Mouse (Mus musculus) layer of hippocampus, postnatal 14 days (tissue): Measurements from ENCODE around the gene Hnrnpl. TPM values are rescaled to one million over a fixed set of nuclear protein-coding genes. Genes with fewer than 3 reads are reported as not detected.

Experiments used
- DNase-seq, 2 experiments: peaks; one replicate each; pipeline ENCODE4 v3.0.0; 2021 to 2022; ENCODE audit warnings: low spot score in 2 of 2, mixed read lengths in 1 of 2
- long read RNA-seq, 2 experiments: library from polyadenylated mRNA; stranded (forward); transcript quantifications; one replicate each; pipeline ENCODE4 v2.0.0; 2021
- total RNA-seq, 2 experiments: library from RNA; stranded (reverse); gene quantifications; 2 replicates each; pipeline ENCODE4 v1.2.3; 2021

The Hnrnpl gene
- 100 to 1,000 TPM; 379 to 416 TPM for total RNA-seq
- long read RNA-seq, experiment 1, transcript Hnrnpl-201 (13 exons, 2,142 nt): major isoform, 71 of 125 reads
- long read RNA-seq, experiment 1, transcript Hnrnpl-209 (12 exons, 2,180 nt): minor isoform, 20 of 125 reads
- long read RNA-seq, experiment 1, partial matches to known transcripts: 19 of 125 reads
- long read RNA-seq, experiment 1, other reads (novel, unspliced or antisense): 14 of 125 reads
- long read RNA-seq, experiment 2, transcript Hnrnpl-209 (12 exons, 2,180 nt): minor isoform, 24 of 153 reads
- long read RNA-seq, experiment 2, transcript Hnrnpl-201 (13 exons, 2,142 nt): major isoform, 88 of 153 reads
- long read RNA-seq, experiment 2, partial matches to known transcripts: 29 of 153 reads
- long read RNA-seq, experiment 2, other reads (novel, unspliced or antisense): 6 of 153 reads

- peak in 1 of 2 experiments; percentile 67 for DNase-seq
Observed at GRCm38 (mm10) chr7:28808221-28808941, at the start of gene Hnrnpl. TSS of gene Hnrnpl (plus strand) at chr7:28808541.

GRCm38 (mm10) chr7:28758623-28759022 is 49.7 kb upstream of the Hnrnpl start:
- DNase-seq: no peak

GRCm38 (mm10) chr7:28761907-28762306 is 46.4 kb upstream of the Hnrnpl start:
- no peak for DNase-seq

GRCm38 (mm10) chr7:28765211-28765610 is 43.1 kb upstream of the Hnrnpl start:
- DNase-seq: no peak

- DNase-seq: peak; percentile 97 to 100
Observed at GRCm38 (mm10) chr7:28766173-28766879, 42.0 kb upstream of the Hnrnpl start, which contains the start of gene Sirt2. TSS of gene Sirt2 (plus strand) at chr7:28766735.

GRCm38 (mm10) chr7:28766910-28767309 is 41.4 kb upstream of the Hnrnpl start:
- no peak for DNase-seq

GRCm38 (mm10) chr7:28767462-28767965 is 40.8 kb upstream of the Hnrnpl start, which contains the start of gene Nfkbib:
TSS of gene Nfkbib (minus strand) at chr7:28767512.
- no peak for DNase-seq

GRCm38 (mm10) chr7:28769414-28769958 is 38.9 kb upstream of the Hnrnpl start:
- no peak for DNase-seq

GRCm38 (mm10) chr7:28770309-28770708 is 38.0 kb upstream of the Hnrnpl start:
- DNase-seq: no peak

GRCm38 (mm10) chr7:28771867-28772266 is 36.5 kb upstream of the Hnrnpl start:
- no peak for DNase-seq

GRCm38 (mm10) chr7:28773163-28773562 is 35.2 kb upstream of the Hnrnpl start:
- DNase-seq: no peak

GRCm38 (mm10) chr7:28774164-28774563 is 34.2 kb upstream of the Hnrnpl start:
- peak; percentile 47 to 60 for DNase-seq

- DNase-seq: no peak
Observed at GRCm38 (mm10) chr7:28775129-28775528, 33.2 kb upstream of the Hnrnpl start.

GRCm38 (mm10) chr7:28778825-28779224 is 29.5 kb upstream of the Hnrnpl start:
- no peak for DNase-seq

GRCm38 (mm10) chr7:28780067-28780658 is 28.2 kb upstream of the Hnrnpl start:
- DNase-seq: peak; percentile 89 to 91

GRCm38 (mm10) chr7:28780857-28781256 is 27.5 kb upstream of the Hnrnpl start:
- no peak for DNase-seq

- no peak for DNase-seq
Observed at GRCm38 (mm10) chr7:28781261-28781663, 27.1 kb upstream of the Hnrnpl start.

GRCm38 (mm10) chr7:28785161-28785560 is 23.2 kb upstream of the Hnrnpl start:
- no peak for DNase-seq

- no peak for DNase-seq
Observed at GRCm38 (mm10) chr7:28787884-28788283, 20.5 kb upstream of the Hnrnpl start.
